Mouse (Mus musculus) gastrocnemius, postnatal 4 days (tissue): ENCODE measurements around the gene Cmya5. TPM values are rescaled to one million over a fixed set of nuclear protein-coding genes. Genes with fewer than 3 reads are reported as not detected.

Experiments
- DNase-seq, 2 experiments: peaks; one replicate each; pipeline ENCODE4 v3.0.0; 2021 to 2022; ENCODE audit warnings: low spot score in 2 of 2, mixed read lengths in 2 of 2
- total RNA-seq, 2 experiments: library from RNA; stranded (reverse); gene quantifications; 2 replicates each; pipeline ENCODE4 v1.2.3; 2021

Gene Cmya5
- total RNA-seq, 2 experiments from 2014 or later: 272 to 277 TPM

GRCm38 (mm10) chr13:92999860-93000259 lies 144.7 kb downstream of the Cmya5 start:
- DNase-seq: no peak

- no peak for DNase-seq
These were observed 149.8 kb downstream of the Cmya5 start for GRCm38 (mm10) chr13:92994743-92995142.

DNA sequence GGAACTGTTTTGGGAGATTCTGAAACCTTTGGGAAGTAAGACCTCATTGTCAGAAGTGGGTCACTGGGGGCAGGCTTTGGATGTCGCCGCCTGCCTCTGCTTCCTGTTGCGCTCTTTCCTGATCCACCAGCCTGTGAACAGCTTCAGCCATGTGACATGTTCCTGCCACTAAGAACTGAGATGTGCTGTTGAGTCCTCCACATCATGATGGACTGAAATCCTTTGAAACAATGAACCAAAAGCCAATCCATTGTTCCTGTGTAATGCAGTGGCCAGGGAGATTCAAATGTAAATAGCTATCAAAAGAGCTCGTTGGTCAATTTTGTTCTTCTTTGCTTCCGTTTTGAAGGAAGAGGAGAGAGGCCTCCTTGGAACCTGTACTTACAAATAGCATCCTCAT lies 151.7 kb downstream of the Cmya5 start:
- no peak for DNase-seq

Other genes starting within 250 kb of the Cmya5 start
- 10 to 100 TPM; 36.8 to 41.7 TPM for gene Tent2, start 47.7 kb upstream of the Cmya5 start, total RNA-seq
- 10 to 100 TPM; 33.2 to 35.6 TPM for gene Homer1, start 154.9 kb upstream of the Cmya5 start, total RNA-seq